Mouse (Mus musculus): Measurements from ENCODE around the gene Cad. TPM values are rescaled to one million over a fixed set of nuclear protein-coding genes. Genes with fewer than 3 reads are reported as not detected.
"Not testable (repeated sequence)": the region's sequence is repeated elsewhere in the genome, so short reads cannot be mapped to it uniquely, and the experiment has no call there.

Gene Cad
- total and polyA plus RNA-seq, 3 experiments, result 43.1 to 123 (median 106) TPM

GRCm38 (mm10) chr5:31034669-31035068 lies 19.9 kb upstream of the Cad start:
- DNase-seq (ENCODE audit: extremely low read depth), result no peak
- no peaks in the 10 kb centered on the region for H3K27me3 ChIP-seq (replicated peaks)
- TF ChIP-seq SMC3 (IDR thresholded peaks at IDR 0.05; ENCODE audit: low read depth, low read length), result no peak
- TF ChIP-seq NELFE (IDR thresholded peaks at IDR 0.05; ENCODE audit: low read depth, low read length), result no peak
- no peak for TF ChIP-seq ELF1 (IDR thresholded peaks at IDR 0.05; ENCODE audit: low read depth, low read length)
- TF ChIP-seq KAT2A (IDR thresholded peaks at IDR 0.05; ENCODE audit: insufficient replicate concordance, low read length), result no peak
- no peak for TF ChIP-seq CHD2 (IDR thresholded peaks at IDR 0.05; ENCODE audit: low read length)
- TF ChIP-seq RCOR1 (conservative IDR thresholded peaks at IDR 0.05; ENCODE audit: low read depth, low read length), result no peak
- TF ChIP-seq USF1 (IDR thresholded peaks at IDR 0.05; ENCODE audit: low read depth, low read length), result no peak
- TF ChIP-seq TCF12 (IDR thresholded peaks at IDR 0.05; ENCODE audit: low read depth, low read length), result no peak
- no peak for TF ChIP-seq SIN3A (IDR thresholded peaks at IDR 0.05; ENCODE audit: low read length)
- no peak for TF ChIP-seq JUND (conservative IDR thresholded peaks at IDR 0.05; ENCODE audit: low read depth, low read length)
- TF ChIP-seq RAD21 (IDR thresholded peaks at IDR 0.05; ENCODE audit: low read depth, low read length), result no peak
- no peak for TF ChIP-seq ZMIZ1 (IDR thresholded peaks at IDR 0.05; ENCODE audit: low read depth, low read length)
- TF ChIP-seq ZNF384 (IDR thresholded peaks at IDR 0.05; ENCODE audit: low read depth, low read length), result no peak
- TF ChIP-seq TBP (conservative IDR thresholded peaks at IDR 0.05; ENCODE audit: low read depth, low read length), result no peak
- TF ChIP-seq BHLHE40 (IDR thresholded peaks at IDR 0.05; ENCODE audit: low read depth, low read length), result no peak
- TF ChIP-seq GABPA (IDR thresholded peaks at IDR 0.05; ENCODE audit: insufficient replicate concordance, low read depth, low read length), result no peak
- TF ChIP-seq MAX (IDR thresholded peaks at IDR 0.05; ENCODE audit: low read length), result no peak
- TF ChIP-seq E2F4 (IDR thresholded peaks at IDR 0.05; ENCODE audit: insufficient replicate concordance, low read depth, low read length), result no peak
- TF ChIP-seq POLR2AphosphoS2 (IDR thresholded peaks at IDR 0.05; ENCODE audit: low read depth, low read length), result no peak
- no peak for TF ChIP-seq EP300 (IDR thresholded peaks at IDR 0.05; ENCODE audit: low read length)
- dilution Hi-C loops (cut with MboI; ENCODE audit: extremely low pct_ligation_motif_present, extremely low pct_unique_long_range_greater_than_20kb, low sequenced_read_pairs), result no loop called here
- H3K4me2 ChIP-seq (ENCODE audit: insufficient read depth, low read depth, poor library complexity, severe bottlenecking), result no peak overlapping the region
- no peaks in the 10 kb centered on the region for H3K4me1 ChIP-seq (ENCODE audit: control insufficient read depth in 1 of 2, insufficient read depth in 2 of 2)
- peaks cover 17 to 50% of the 10 kb centered on the region in 2 experiments for H3K36me3 ChIP-seq (replicated peaks in 1 of 2; ENCODE audit: control insufficient read depth in 1 of 2, insufficient read depth in 1 of 2, low read length in 1 of 2)
- in situ Hi-C loops (cut with MboI; ENCODE audit: low pct_ligation_motif_present, low pct_unique_long_range_greater_than_20kb, low sequenced_read_pairs), result no loop called here
- no peak overlapping the region for H3K27ac ChIP-seq (ENCODE audit: insufficient read depth, low read depth)
- H3K79me2 ChIP-seq (replicated peaks; ENCODE audit: control insufficient read depth, extremely low read depth, insufficient read depth, poor library complexity, severe bottlenecking), result no peaks in the 10 kb centered on the region
- H3K9me3 ChIP-seq (replicated peaks; ENCODE audit: low read length), result no peaks in the 10 kb centered on the region
- H3K9ac ChIP-seq (ENCODE audit: insufficient read depth, low read depth), result no peak overlapping the region
- H3K4me3 ChIP-seq (replicated peaks in 1 of 3; ENCODE audit: low read depth in 2 of 3, low read length in 2 of 3, poor library complexity in 1 of 3), result no peak overlapping the region

- H3K4me1 ChIP-seq (ENCODE audit: control insufficient read depth in 1 of 2, insufficient read depth in 2 of 2); in situ Hi-C loops (cut with MboI; ENCODE audit: low pct_ligation_motif_present, low pct_unique_long_range_greater_than_20kb, low sequenced_read_pairs); H3K9me3 ChIP-seq (replicated peaks; ENCODE audit: low read length); H3K4me3 ChIP-seq (replicated peaks in 1 of 3; ENCODE audit: low read depth in 2 of 3, low read length in 2 of 3, poor library complexity in 1 of 3); dilution Hi-C loops (cut with MboI; ENCODE audit: extremely low pct_ligation_motif_present, extremely low pct_unique_long_range_greater_than_20kb, low sequenced_read_pairs); DNase-seq (ENCODE audit: extremely low read depth); H3K4me2 ChIP-seq (ENCODE audit: insufficient read depth, low read depth, poor library complexity, severe bottlenecking); H3K79me2 ChIP-seq (replicated peaks; ENCODE audit: control insufficient read depth, extremely low read depth, insufficient read depth, poor library complexity, severe bottlenecking); H3K27ac ChIP-seq (ENCODE audit: insufficient read depth, low read depth); H3K27me3 ChIP-seq (replicated peaks); H3K9ac ChIP-seq (ENCODE audit: insufficient read depth, low read depth): not testable (repeated sequence)
- peaks cover 28 to 69% of the 10 kb centered on the region in 2 experiments for H3K36me3 ChIP-seq (replicated peaks in 1 of 2; ENCODE audit: control insufficient read depth in 1 of 2, insufficient read depth in 1 of 2, low read length in 1 of 2)
These were observed 18.0 kb upstream of the Cad start for GRCm38 (mm10) chr5:31036556-31036955.

Measured in CH12.LX (cell line).